Mouse (Mus musculus) heart, postnatal 10 days (tissue): ENCODE measurements around the gene Kcnip4. TPM values are rescaled to one million over a fixed set of nuclear protein-coding genes. Genes with fewer than 3 reads are reported as not detected.
A peak's percentile ranks its signal among the peaks of the same experiment; 100 is the strongest.

Experiments used
- DNase-seq, 2 experiments: peaks; one replicate each; pipeline ENCODE4 v3.0.0; 2021
- intact Hi-C: fragments of 180-260 bp; cut with DNase I; formaldehyde crosslinking; loops from one replicate; pipeline ENCODE4 v1.15.1; 2025
- total RNA-seq, 2 experiments: library from RNA; stranded (reverse); gene quantifications; 2 replicates each; pipeline ENCODE4 v1.2.3; 2021

Kcnip4 gene
- total RNA-seq, 2 experiments from 2014 or later, result not detected

- intact Hi-C loops, result no loop called here
Observed at GRCm38 (mm10) chr5:48942378-48943088, 582.2 kb downstream of the Kcnip4 start.

DNA sequence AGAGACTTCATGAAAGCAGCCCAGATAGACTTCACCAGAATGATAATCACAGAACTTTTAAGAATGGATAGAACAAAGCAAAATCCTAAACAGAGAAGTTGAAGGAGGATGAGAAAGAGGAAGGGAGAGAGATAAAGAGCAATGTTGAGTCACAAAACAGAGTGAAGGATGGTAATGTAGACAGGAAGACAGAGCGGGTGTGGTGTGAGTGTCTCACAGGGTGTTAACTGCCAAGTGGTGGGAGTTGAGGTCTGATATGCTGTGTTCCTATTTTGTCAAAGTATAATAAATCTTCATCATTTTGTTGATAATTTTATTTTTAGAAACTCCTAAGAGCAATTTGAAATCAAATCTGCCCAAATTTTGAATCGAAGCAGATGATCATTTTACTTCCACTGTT is 592.8 kb downstream of the Kcnip4 start:
- DNase-seq, result no peak
- intact Hi-C loops, result no loop called here

More at GRCm38 (mm10) chr5:48942378-48943088, 582.2 kb downstream of the Kcnip4 start:
- DNase-seq, result no peak

- DNase-seq, result no peak
- intact Hi-C loops, result no loop called here
Observed at GRCm38 (mm10) chr5:48890216-48890615, 634.5 kb downstream of the Kcnip4 start.

DNA sequence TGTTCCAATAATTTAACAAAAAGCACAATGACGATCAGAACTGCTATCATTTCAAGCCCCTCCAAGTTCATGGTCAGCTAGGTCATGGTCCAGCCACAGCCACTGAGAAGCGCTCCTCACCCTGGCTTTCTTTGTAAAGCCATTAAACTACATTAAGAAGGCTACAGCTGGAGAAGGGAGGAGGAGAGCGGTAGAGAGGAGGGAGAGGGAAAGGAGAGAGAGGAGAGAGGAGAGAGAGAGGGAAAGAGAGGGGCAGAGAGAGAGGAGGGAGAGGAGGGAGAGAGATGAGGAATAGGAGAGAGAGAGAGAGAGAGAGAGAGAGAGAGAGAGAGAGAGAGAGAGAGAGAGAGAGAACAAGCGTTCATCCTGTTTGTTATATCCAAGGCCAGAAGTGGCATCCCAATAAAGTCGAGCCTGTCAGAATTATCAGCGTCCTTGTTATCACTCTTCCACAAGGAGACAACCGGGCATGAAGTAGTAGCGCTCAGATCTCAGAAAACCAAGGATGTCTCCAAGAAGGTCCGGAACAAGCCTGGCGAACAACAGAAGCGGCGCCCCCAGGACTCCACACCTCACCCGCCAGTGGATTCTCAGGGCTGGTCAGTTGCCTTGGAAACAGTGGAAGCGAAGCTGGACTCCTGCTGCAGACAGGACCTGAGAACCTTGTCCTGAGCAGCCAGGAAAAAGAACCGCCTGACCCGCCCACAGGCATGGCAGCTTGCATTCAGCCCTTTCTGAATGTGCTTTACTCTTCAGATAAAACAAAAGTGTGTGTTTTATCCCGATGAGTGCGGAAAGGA is 635.1 kb downstream of the Kcnip4 start:
- intact Hi-C loops, result no loop called here
- no peak for DNase-seq

GRCm38 (mm10) chr5:48878081-48878480 is 646.6 kb downstream of the Kcnip4 start:
- intact Hi-C loops, result no loop called here
- DNase-seq, result no peak

DNA sequence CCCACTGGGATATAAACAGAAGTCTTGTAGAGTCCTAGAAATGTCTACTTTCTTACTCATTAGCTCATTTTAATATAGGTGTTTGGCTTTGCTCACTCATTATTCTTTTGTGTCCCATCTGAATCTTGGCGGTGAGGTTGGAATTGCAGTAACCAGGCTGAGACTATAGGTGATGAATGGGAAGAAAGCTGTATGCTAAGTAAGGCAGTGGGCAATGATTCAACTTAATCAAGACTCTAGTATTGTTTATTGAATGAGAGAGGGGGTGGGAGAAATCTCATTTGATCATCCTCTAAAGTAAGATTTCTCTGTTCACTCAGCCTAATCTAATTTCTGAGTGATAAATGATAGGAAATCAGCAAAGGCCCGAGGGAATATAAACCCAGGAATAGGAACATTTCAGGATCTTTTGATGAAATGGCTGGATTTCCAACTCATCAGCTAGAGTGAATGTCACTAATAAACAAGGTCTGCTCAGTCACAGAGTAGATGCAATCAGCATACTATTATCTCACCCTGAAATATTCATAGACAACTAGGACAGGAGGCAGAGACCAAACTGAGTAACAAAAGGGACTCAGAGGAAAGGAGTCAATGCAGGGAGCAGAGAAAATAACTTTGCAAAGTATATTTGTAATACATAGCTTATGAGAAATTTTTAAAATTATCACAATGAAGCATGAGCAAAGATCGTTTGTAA is 660.3 kb downstream of the Kcnip4 start:
- no peak for DNase-seq
- intact Hi-C loops, result no loop called here

DNA sequence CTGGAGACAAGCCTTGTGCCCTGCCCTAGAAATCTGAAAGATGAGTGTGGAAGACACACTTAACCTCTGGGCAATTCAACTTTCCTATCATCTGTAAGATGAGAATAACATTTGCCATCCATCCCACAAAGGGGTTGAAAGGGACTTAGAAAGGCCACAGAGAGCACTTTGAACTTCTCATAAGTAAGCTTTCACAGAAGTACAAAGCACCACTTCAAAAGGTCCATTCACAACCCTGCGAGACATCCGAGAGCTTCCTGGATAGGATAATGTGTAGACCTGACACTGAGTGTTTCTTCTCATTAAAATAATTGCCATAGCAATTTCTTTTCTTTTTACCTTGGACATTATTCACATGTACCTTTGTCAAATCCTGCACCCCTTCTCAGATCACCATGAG is 683.7 kb downstream of the Kcnip4 start:
- no peak for DNase-seq
- intact Hi-C loops, result no loop called here

DNA sequence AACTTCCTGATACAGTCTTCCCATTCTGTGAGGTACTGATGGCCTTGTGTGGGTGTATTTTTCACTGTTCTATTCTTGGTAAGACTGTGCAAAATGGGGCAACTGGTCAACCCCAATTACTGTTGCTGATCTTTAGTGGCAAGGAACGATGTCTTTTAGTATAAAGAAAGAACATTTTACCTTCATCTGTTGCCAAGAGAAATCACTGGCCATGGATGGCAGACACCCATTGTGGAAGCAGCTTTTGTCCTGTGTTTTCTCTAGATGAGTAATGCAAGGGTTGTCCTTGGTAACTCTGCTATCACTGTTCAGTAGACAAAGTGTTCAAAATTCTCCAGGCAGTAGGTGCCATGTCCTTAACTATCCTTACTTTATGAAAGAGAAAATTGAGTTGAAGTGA is 729.2 kb downstream of the Kcnip4 start:
- no peak for DNase-seq
- intact Hi-C loops, result no loop called here

DNA sequence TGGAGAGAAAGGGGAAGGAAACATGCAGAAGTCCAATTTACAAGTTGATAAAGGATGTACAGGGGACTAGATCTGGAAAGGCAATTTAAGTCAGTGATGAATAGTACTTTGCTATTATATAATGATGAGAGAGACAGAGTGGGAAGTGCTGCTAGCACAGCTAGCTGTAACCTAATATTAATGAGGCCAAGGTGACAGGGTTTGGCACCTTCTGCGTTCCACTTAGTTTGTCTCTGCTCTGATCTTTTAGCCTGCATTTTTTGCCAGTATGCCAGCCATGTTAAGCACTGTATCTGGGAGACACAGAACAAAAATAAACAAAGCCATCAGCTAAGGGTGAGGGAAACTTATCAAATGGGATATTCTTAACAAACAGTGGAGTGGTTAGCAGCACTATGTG is 745.3 kb downstream of the Kcnip4 start:
- no peak for DNase-seq
- intact Hi-C loops, result no loop called here

GRCm38 (mm10) chr5:48748613-48749012 is 776.1 kb downstream of the Kcnip4 start:
- intact Hi-C loops, result no loop called here
- DNase-seq, result no peak

DNA sequence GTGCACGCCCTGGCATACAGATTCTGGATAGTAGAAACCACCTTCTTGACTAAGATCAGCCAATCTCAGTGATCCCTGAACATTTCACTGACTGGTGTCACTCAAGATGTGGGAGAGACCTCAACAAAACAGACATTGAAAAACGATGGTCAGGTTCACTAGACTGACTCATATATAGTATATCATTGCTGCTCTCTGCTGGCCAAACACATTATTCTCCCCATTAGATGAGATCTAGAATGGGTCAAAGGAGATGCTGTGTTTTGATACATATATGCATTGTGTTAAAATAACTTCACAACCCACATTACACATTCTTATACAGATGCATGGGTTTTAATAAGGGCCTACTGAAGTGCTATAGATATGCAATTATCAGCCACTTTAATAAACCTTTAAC is 787.1 kb downstream of the Kcnip4 start:
- DNase-seq, result peak in 1 of 2 experiments; percentile 2
- intact Hi-C loops, result loop anchor here (5.0 kb wide), 1 partner anchor 305 kb away; no protein-coding TSS in a partner anchor

DNA sequence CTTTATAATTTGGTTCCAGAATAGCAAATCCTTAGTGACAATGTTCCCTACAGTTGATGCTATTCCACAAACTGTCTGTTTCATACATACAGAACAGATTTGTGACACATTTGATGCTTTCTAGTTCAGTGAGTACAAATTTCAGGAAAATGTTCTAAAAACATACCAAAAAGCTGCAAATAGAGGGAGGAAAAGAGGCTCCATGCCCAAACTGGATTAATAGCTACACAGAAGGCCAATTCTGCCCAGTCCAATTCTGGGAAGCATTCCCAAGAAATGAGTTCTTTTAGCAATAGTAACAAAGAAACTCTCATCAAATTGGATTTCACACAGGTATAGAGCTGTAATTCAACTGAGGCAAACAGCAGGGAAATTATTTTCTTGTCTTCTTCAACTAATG is 806.5 kb downstream of the Kcnip4 start:
- intact Hi-C loops, result no loop called here
- no peak for DNase-seq

GRCm38 (mm10) chr5:48705997-48706396 is 818.7 kb downstream of the Kcnip4 start:
- DNase-seq, result no peak
- intact Hi-C loops, result no loop called here

GRCm38 (mm10) chr5:48687068-48687467 is 837.6 kb downstream of the Kcnip4 start:
- DNase-seq, result no peak
- intact Hi-C loops, result no loop called here

DNA sequence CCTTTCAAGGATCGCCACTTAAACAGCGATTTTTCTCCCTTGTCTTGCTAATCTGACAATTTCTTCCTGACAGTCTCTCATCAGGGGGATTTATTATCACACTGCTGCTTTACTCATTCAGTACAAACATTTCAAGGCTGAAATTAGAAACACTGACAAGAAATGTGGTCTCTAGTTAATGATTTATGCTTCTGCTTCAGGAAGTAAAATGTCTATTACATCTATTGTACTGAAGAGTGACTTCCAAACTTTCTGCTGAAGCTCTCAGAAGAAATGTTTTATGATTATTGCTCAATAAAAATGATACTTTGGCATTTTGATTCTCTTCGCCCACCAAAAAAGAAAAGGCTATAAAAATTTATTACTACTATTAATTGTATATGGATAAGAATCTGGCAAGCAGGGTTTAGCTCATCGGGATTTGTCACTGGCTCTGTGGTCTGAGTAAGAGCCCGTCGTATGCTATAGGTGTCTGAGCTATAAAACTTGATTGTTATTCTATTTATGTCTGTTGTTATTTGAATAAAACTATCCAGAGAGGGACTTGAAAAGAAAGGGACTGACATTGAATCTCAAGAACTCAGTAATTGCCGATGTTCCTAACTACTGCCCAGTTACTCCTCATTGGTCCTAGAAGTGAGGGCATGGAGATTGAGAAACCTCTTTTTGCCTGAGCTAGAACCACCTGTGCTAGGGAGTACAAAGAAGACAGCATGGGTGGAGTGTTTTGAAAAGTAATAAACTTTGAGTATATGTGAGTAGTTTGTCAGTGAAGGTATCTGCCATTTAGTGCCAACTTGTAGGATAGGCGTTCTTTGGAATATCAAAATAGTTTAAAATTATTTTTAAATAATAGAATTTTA is 844.7 kb downstream of the Kcnip4 start:
- no peak for DNase-seq
- intact Hi-C loops, result no loop called here

GRCm38 (mm10) chr5:48662504-48662903 is 862.2 kb downstream of the Kcnip4 start:
- DNase-seq, result no peak
- intact Hi-C loops, result no loop called here

DNA sequence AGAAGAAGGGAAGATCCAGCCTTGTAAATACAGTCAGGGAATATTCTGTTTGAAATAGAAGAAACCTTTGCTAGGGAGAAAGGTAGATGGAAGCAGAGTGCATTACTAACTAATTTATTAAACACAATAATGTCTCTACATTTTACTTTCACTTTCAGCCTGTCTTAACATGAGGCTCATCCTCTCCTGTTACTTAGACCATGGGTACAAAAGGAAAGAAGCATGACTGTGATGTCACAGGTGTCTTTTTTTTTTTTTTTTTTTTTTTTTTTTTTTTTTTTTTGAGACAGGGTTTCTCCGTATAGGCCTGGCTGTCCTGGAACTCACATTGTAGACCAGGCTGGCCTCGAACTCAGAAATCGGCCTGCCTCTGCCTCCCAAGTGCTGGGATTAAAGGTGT is 864.7 kb downstream of the Kcnip4 start:
- intact Hi-C loops, result no loop called here
- no peak for DNase-seq

GRCm38 (mm10) chr5:48650496-48650895 is 874.2 kb downstream of the Kcnip4 start:
- intact Hi-C loops, result no loop called here
- DNase-seq, result no peak

- intact Hi-C loops, result no loop called here
- no peak for DNase-seq
Observed at GRCm38 (mm10) chr5:48636675-48637074, 888.0 kb downstream of the Kcnip4 start.

GRCm38 (mm10) chr5:48633631-48634030 is 891.1 kb downstream of the Kcnip4 start:
- no peak for DNase-seq
- intact Hi-C loops, result no loop called here

DNA sequence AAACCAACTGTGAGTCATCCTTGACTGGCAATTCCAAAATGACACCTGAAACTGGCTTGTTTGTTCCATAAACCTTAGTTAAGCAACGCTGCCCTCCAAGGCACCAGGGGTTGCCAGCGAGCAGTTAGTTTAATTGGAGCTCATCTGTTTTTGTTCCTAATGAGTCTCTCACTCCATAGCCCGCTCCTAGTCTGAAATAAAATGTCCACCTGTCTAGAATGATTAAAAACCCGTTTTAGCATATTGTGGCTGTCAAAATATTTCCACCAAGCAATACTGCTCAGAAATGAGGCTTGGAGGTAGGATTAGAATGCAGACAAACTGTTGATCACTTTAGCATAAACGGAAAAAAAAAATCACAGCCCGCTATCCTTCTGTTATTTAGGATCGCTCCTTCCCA is 901.3 kb downstream of the Kcnip4 start:
- no peak for DNase-seq
- intact Hi-C loops, result no loop called here
